Mouse (Mus musculus) gastrocnemius, postnatal 10 days (tissue): ENCODE data around the gene Nckap5l. TPM values are rescaled to one million over a fixed set of nuclear protein-coding genes. Genes with fewer than 3 reads are reported as not detected.
"Not testable (repeated sequence)": the region's sequence is repeated elsewhere in the genome, so short reads cannot be mapped to it uniquely, and the experiment has no call there.

Experiments
- DNase-seq: peaks from one replicate; pipeline ENCODE4 v3.0.0; 2021; ENCODE audit warnings: mixed read lengths
- total RNA-seq, 2 experiments: library from RNA; stranded (reverse); gene quantifications; 2 replicates each; pipeline ENCODE4 v1.2.3; 2021

The Nckap5l gene
- total RNA-seq, 2 experiments from 2014 or later: 12.3 to 21.0 TPM

GRCm38 (mm10) chr15:99469736-99470135 is 12.2 kb upstream of the Nckap5l start:
- no peak for DNase-seq

- DNase-seq: peak; percentile 86
These were observed 11.5 kb upstream of the Nckap5l start for GRCm38 (mm10) chr15:99469067-99469466.

- no peak for DNase-seq
These were observed 5.6 kb upstream of the Nckap5l start for GRCm38 (mm10) chr15:99463194-99463593.

- peak; percentile 65 for DNase-seq
These were observed 464 bp downstream of the Nckap5l start for GRCm38 (mm10) chr15:99456963-99457605.

GRCm38 (mm10) chr15:99456338-99456962 is 1.1 kb downstream of the Nckap5l start:
- no peak for DNase-seq

- no peak for DNase-seq
These were observed 2.1 kb downstream of the Nckap5l start for GRCm38 (mm10) chr15:99455415-99455814.

- DNase-seq: no peak
These were observed 2.8 kb downstream of the Nckap5l start for GRCm38 (mm10) chr15:99454585-99455279.

GRCm38 (mm10) chr15:99453153-99453900 is 4.2 kb downstream of the Nckap5l start:
- DNase-seq: no peak

- no peak for DNase-seq
These were observed 7.7 kb downstream of the Nckap5l start for GRCm38 (mm10) chr15:99449751-99450280.

GRCm38 (mm10) chr15:99449131-99449750 is 8.3 kb downstream of the Nckap5l start:
- DNase-seq: peak; percentile 66

GRCm38 (mm10) chr15:99446136-99446535 is 11.4 kb downstream of the Nckap5l start:
- not testable (repeated sequence) for DNase-seq

GRCm38 (mm10) chr15:99445567-99445966 is 12.0 kb downstream of the Nckap5l start:
- no peak for DNase-seq

- no peak for DNase-seq
These were observed 15.2 kb downstream of the Nckap5l start for GRCm38 (mm10) chr15:99442358-99442757.

- no peak for DNase-seq
These were observed 16.6 kb downstream of the Nckap5l start for GRCm38 (mm10) chr15:99440816-99441457.

GRCm38 (mm10) chr15:99440112-99440815 is 17.3 kb downstream of the Nckap5l start:
- DNase-seq: peak; percentile 81

- DNase-seq: no peak
These were observed 18.4 kb downstream of the Nckap5l start for GRCm38 (mm10) chr15:99438966-99439698.

- DNase-seq: no peak
These were observed 23.6 kb downstream of the Nckap5l start for GRCm38 (mm10) chr15:99433913-99434312.

GRCm38 (mm10) chr15:99433081-99433718 is 24.3 kb downstream of the Nckap5l start:
- DNase-seq: no peak

- DNase-seq: no peak
These were observed 25.6 kb downstream of the Nckap5l start for GRCm38 (mm10) chr15:99431967-99432366.
